Mouse (Mus musculus) kidney, adult 9 months (tissue): ENCODE measurements around the gene 4933412E24Rik.

Experiments
- DNase-seq: peaks from one replicate; pipeline ENCODE4 v3.0.0; 2022

4933412E24Rik gene

DNA sequence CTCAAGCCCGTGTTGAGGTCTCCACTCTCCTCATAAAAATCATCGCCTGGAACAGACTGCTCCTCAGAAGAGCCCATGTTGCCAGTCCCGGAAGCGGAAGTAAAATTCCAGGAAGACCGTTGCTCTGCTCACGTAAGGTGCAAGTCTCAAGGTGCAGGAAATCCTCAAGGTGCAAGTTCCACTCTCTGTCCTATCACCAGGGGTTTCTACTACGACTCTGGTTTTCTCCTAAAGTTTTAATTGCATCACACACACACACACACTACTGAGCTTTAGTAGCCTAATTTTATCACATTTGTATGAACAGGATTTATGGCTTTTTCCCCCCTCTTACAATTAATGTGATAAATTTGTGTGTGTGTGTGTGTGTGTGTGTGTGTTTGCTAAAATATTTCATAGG, at the start of gene 4933412E24Rik:
4933412E24Rik (minus strand) TSS at position 101 of the 400 bp plus-strand sequence.
- no peak for DNase-seq

DNA sequence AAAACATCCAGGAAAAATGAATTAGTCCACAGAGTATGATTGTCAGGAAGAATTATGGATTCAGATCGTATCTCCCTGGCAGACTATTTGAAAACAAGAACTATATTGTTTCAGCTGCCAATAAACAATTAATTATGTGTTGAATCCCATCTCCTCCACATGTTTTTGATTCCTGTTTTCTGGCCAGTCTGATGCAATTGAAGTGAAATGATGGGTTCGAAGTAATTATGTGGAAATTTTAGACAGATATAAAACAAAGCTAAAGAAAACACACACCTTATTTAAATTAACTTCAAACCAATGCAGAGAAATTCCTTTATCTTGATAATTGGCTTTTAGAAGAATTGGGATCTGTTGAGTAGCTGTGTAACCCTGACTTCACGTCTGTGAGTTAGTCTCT, 14.3 kb upstream of the 4933412E24Rik start:
- DNase-seq, result no peak

DNA sequence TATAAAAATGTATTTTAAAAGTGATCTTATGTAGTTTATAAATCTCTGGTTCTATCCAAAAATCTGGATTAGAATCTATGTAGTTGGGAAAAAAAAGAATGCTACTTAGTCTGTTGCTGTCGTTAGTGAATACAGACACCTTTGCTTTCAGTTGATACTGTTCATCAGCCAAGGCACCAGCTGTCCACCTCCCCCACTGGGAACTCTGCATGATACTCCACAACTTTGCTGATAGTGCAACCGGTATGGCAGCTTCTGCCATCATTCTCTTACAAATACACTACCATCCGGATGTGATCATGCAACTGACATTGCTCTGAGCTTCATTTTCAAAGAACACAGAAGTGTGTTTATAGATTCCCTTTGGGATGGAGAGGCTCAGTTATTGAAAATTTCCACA, 4.8 kb upstream of the 4933412E24Rik start:
- DNase-seq, result no peak

DNA sequence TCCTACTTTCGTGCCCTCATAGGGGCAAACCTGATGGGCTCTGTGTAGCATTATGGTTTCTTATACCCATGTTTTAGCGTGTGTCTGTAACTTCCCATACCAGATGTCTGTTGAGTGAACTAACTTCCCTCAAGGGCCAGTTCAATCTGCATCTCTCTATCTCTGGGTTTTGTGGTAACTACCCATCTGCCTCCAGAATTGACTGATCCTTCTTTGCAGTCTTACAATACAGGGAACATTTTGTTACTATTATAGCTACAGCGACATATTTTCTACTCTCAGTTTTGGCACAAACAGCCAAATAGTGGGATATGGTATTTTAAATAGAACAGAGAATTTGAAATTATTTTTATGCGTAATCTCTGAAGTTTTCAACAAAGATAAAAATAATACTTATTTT, 6.2 kb downstream of the 4933412E24Rik start:
- no peak for DNase-seq

DNA sequence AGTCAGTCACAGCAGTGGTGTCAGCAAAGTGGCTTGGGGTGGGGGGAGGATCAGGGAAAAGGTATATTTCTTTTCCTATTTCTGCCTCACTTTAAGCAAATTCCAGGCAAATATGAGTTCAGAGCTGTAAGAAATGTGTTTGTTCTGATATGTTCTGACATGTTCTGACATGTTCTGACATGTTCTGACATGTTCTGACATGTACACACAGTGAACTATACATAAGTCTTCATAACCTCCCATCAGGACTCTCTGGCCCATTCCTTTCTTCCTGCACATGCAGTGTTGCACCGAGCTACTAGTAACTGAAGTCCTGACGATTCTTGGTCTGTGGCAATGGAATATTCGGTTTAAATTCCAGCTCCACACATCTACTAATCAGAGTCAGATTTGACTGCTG, 6.8 kb downstream of the 4933412E24Rik start:
- no peak for DNase-seq

DNA sequence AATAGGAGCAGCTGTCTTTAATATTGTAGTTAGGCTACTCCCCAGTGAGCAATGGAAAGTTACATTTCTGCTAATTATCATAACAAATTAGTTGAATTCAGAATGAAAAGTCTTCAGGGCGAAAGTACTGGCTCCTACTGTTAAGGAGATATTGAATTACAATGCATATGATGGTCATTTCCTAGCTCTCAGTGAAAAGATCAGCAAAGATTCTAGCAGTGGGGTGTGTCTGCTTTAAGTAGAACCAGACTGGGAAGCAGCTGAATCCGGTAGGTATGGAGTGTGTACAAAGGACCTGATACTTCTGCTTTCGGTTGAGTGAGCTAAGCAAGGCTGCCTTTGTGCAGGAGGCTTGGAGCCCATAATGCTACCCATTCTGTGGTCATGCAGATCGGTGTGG, 32.6 kb downstream of the 4933412E24Rik start:
- no peak for DNase-seq

DNA sequence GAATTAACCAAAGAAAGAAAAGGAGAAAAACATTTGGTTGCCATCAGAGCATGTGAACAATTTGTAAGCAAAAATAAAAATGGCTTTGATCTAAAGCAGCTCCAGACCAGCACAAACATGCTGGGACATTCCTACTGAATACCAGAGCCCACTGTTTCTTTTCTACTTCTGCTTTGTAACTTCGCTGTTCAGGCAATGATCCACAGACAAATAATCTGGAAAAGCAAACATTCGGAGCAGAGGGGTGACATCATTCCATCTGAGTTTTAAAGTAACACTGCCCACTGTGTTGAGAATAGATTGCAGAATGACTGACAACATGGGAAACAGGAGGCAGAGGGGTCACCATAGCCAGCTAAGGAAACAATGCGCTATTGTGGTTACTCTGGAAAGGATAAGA, 41.1 kb downstream of the 4933412E24Rik start:
- DNase-seq, result no peak

DNA sequence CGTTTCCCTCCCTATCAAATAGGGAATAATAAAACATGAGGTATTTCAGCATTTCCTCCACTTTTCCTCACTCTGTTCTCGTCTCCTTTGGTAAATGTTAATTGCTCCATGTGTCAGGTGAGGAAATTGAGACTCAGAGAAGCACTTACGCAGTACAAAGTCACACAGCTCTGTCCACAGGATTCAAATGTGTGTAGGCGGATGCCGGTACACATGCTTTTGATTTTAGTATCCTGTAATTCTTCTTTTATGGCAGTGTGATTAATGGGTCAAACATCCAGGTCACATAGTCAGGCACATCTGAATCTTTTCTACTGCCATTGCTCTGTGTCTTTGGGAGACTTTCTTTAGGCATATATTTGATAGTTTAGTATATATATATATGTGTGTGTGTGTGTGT, 41.8 kb downstream of the 4933412E24Rik start:
- no peak for DNase-seq

DNA sequence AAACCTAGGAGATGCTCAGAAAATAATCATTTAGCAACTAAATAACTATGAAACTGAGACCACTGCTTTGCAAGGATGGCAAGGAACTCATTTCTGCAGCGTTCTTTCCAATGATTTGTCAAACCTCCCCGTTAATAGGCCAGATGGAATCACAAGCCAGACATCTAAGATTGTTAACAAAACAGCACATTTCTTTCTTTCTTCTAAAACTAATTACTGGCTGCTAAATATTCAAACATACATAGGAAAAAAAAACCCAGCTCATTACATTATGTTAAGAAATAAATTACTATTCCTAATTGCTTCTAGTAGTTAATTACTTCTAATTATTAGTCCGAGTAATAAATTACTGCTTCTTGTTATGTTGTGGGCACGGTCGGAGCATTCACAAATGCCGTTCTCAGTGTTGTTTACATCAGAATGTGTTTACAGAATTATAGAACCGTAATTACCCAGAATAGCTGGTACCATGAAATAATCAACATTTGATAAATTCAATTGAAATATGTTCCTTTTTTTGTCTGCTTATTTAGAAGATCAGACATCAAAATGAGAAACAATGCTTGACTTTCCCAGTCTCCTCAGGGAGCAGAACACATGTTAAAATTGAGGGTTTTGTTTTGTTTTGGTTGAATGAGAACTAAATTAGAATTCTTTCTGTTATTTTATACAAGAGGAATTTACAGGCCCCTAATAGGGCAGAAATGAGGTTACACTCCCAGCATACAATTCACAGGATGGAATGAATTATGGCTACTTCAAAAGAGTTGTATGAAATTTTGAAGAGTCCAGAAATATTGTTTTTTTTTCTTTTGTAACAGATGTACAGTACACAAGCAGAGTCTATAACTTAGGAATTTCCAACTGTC, 42.5 kb downstream of the 4933412E24Rik start:
- no peak for DNase-seq
